Mouse (Mus musculus) urinary bladder, postnatal 0 days (tissue): ENCODE data around the gene Olfr5. TPM values are rescaled to one million over a fixed set of nuclear protein-coding genes. Genes with fewer than 3 reads are reported as not detected.

ENCODE experiments used
- polyA plus RNA-seq: library from polyadenylated mRNA; unstranded; fragments of >200 nt; fragmentation: Nextera tagmentation; extraction: Ambion mirVana; gene quantifications from 2 replicates; pipeline ENCODE4 v1.2.1, GENCODE M21; 2015

Gene Olfr5
- polyA plus RNA-seq: not detected in 2 replicates

DNA sequence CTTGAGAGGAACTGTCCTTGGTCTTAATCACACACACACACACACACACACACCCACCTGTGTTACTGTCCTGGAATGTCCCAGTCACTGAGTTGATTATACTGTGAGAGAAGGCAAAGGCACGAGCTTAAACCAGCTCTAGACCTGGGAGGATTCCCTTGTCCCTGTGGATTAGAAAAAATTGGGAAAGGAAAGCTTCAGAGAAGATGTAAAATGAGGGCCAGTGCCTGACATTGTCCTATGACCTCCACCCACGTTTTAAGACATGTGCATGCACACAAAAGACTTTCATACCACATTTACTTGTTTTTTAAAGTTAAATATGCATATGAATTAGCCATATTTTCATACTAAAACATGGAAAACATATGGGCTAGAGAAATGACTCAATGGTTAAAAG, at the start of gene Olfr5:
Gene Olfr5, minus strand, starts transcription at position 101 of the 400 bp plus-strand sequence.

DNA sequence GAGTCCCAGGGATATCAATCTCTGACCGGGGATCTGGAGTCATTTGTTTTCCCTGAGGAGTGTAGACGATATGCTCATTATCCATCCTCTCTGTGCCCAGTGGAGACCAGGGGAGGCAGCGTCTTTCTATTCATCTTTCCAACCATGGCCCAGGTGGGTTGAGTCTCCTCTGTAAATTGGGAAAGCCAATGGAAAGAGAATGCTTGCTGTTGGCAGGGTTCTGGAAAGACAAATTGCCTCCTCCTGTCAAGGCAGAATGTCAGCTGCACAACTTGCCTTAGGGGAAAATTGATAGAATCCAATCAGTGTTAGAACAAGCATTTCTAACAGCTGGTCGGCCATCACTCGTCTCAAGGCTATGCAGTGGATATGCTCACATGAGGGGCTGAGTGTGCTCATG, 36.1 kb upstream of the Olfr5 start, which contains the start of gene Olfr1349:
Gene Olfr1349, minus strand, starts transcription at position 101 of the 400 bp plus-strand sequence.

GRCm38 (mm10) chr7:6508648-6509047, 21.9 kb upstream of the Olfr5 start, which contains the start of gene Olfr1348:
Gene Olfr1348 (minus strand): TSS chr7:6508748.

DNA sequence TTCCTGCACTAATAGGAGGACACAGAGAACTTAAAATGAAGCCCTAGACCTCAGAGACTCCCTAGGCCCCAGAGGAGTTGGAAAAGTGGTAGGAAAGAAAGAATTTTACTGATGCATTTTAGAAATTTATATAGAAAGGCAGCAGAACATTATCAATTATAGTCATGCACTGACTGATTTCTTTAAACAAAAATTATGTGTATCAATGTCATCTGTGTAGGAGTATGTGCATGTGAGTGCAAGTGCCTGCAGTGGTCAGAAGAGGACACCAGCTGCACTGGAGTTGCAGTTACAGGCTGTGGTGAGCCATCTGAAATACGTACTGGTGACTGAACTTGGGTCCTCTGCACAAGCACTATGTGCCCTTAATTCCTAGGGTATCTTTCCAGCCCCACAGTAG, 12.9 kb upstream of the Olfr5 start, which contains the start of gene Olfr1347:
Gene Olfr1347, minus strand, starts transcription at position 101 of the 400 bp plus-strand sequence.

DNA sequence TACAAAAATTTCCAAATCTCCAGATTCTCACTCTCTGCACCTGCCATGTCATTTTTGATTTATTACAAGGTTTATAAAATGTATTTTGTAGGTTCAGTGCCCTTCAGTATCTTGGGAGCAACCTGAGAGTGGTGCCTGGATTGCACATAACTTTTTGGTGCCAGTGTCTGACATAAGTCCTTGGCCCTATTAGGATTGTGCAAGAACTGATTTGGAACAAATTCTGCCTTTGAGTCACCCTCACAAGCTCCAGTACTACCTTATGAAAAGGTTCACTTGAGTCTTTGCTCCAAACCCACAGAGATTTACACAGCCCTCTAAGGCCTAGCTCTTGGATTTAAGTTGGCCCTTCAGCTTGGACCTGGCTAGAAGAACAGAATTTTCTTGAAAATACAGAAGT, 19.8 kb downstream of the Olfr5 start, which contains the start of gene Olfr1346:
Gene Olfr1346, plus strand, starts transcription at position 151 of the 400 bp plus-strand sequence.

GRCm38 (mm10) chr7:6455868-6456267, 30.9 kb downstream of the Olfr5 start, which contains the start of gene Olfr1336:
Gene Olfr1336 (plus strand): TSS chr7:6456168.

GRCm38 (mm10) chr7:6438388-6438787, 48.4 kb downstream of the Olfr5 start, which contains the start of gene Olfr1344:
Gene Olfr1344 (plus strand): TSS chr7:6438688.

Other genes with a start within 250 kb of the Olfr5 start
- gene Epp13, start 234.2 kb downstream of the Olfr5 start, polyA plus RNA-seq: not detected in 2 replicates
- 9.9 and 10.7 TPM in 2 replicates for gene Zfp667, start 200.4 kb downstream of the Olfr5 start, polyA plus RNA-seq
- 2.5 and 3.0 TPM in 2 replicates for gene Zfp583, start 155.7 kb downstream of the Olfr5 start, polyA plus RNA-seq
- gene Gm3854, start 143.2 kb downstream of the Olfr5 start, polyA plus RNA-seq: 0.17 and 0.56 TPM in 2 replicates
- gene Zfp78, start 123.7 kb downstream of the Olfr5 start, polyA plus RNA-seq: 1.9 and 2.1 TPM in 2 replicates
- 3.8 and 5.4 TPM in 2 replicates for gene Zfp28, start 103.6 kb downstream of the Olfr5 start, polyA plus RNA-seq
- gene Smim17, start 88.2 kb downstream of the Olfr5 start, polyA plus RNA-seq: not detected in 2 replicates
- gene Gm20715, start 76.7 kb downstream of the Olfr5 start, polyA plus RNA-seq: not detected in 2 replicates
- gene Olfr1344, start 48.3 kb downstream of the Olfr5 start, polyA plus RNA-seq: not detected in 2 replicates
- not detected in 2 replicates for gene Olfr1336, start 30.8 kb downstream of the Olfr5 start, polyA plus RNA-seq
- not detected in 2 replicates for gene Olfr1346, start 19.8 kb downstream of the Olfr5 start, polyA plus RNA-seq
- not detected in 2 replicates for gene Olfr1347, start 12.8 kb upstream of the Olfr5 start, polyA plus RNA-seq
- gene Olfr1348, start 21.8 kb upstream of the Olfr5 start, polyA plus RNA-seq: not detected in 2 replicates
- not detected in 2 replicates for gene Olfr1349, start 36.0 kb upstream of the Olfr5 start, polyA plus RNA-seq
- gene Olfr1350, start 77.9 kb upstream of the Olfr5 start, polyA plus RNA-seq: not detected in 2 replicates
- gene Zim1, start 209.5 kb upstream of the Olfr5 start, polyA plus RNA-seq: 1.5 and 1.6 TPM in 2 replicates
- 44.1 and 55.1 TPM in 2 replicates for gene Peg3, start 243.5 kb upstream of the Olfr5 start, polyA plus RNA-seq
- gene Usp29, start 243.6 kb upstream of the Olfr5 start, polyA plus RNA-seq: 0.82 and 1.1 TPM in 2 replicates